Mouse (Mus musculus): ENCODE data around the gene Zic5.

The Zic5 gene

GRCm38 (mm10) chr14:122427204-122427560 lies 38.3 kb downstream of the Zic5 start:
- DNase-seq, result no peak

- DNase-seq, result no peak
Observed at GRCm38 (mm10) chr14:122426529-122427203, 38.8 kb downstream of the Zic5 start.

DNA sequence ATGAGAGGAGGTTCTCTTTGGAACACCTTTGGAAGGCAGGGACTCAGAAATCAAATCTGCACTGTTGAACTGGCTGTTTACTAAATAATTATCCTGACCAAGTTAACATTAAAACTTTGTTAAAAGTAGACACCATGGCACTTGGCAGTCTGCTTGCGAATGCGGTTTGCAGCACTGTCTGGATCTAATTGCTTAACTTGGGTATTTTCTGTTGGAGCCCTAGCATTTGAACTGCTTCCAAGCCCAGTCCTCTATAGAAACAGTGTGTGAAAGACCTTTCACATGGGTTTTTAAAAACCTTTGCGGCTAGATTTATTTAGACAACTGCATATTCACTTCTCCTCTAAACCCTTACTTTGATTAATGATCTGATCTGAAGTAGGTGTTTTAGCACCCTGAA lies 41.0 kb downstream of the Zic5 start:
- DNase-seq, result no peak

DNA sequence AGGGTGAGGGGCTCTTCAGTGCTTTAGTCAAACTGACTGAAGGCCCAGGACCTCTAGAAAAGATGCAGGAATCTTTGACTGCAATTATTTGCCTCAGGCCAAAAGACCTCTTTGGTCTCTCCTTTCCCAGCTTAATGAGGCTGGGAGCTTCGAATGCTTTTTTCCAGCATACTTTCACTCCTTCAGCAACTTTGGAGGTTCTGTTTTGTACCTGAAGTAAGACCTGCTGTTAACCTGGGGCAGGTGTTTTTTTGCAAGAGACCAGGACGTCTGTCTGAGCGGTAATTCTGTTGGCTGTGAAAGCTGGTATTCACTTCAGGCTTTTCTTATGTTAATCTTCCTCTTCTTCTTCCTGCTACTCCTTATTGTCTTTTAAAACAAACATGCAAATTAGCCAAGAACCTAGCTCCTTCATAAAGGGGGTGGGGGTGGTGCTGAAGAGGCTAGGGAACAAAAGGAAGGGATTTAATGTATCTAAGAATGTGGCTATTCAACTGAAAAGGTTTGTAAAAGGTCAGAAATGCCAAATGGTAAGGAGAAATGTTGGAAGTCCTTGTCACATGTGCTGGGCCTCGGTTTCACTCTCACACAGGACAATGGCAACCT lies 49.2 kb downstream of the Zic5 start:
- DNase-seq, result no peak

- no peak for DNase-seq
Observed at GRCm38 (mm10) chr14:122414786-122415185, 50.7 kb downstream of the Zic5 start.

GRCm38 (mm10) chr14:122413542-122413928 lies 51.9 kb downstream of the Zic5 start:
- no peak for DNase-seq

DNA sequence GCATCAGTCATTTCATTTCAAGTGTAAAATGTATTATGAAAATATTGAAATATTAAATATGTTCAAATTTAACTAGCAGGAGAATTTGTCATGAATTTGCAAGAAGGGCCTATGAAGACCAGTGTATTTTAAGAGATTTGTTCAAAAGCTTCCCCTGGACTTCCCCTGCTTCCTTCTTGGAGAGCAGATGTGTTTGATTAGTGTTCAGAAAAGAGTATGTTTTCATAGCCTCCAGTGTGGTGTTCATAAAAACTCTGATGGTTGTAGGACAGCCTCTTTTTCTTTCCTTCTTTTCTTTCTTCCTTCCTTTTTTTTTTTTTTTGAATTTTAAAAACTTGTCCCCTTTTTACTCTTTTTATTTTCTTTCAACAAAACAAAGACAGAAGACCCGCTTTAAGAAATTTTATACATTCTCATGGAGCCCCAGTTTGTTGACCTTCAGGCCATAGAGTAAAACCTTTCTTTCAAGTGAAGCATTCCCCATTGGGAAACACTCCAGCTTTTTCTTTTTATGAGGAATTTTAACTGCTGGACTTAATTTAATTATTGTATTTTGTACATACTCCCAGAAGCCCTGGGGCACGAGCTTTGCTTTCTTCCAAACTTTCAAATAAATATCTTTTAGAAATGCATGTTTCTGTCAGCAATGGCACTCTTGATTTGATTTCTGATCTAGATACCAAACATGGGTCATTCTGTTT lies 52.5 kb downstream of the Zic5 start:
- no peak for DNase-seq
